Mouse (Mus musculus): ENCODE results near the gene D2hgdh.
"Not testable (repeated sequence)": the region's sequence is repeated elsewhere in the genome, so short reads cannot be mapped to it uniquely, and the experiment has no call there.

DNA sequence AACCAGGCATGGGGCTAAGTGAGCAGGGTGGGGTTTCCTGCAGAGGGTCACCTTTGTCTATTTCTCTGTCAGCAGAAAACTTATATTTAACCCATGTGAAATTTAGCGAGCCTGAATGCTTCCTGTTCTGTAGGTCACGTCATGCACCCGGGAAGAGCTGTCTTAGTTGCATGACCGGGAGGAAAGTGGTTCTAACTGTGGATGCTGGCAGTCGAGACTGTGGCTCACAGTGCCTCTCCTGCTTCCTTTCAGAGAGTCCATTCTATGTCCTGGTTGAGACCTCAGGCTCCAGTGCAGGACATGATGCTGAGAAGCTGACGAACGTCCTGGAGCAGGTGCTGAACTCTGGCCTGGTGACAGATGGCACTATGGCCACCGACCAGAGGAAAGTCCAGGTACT is 13.9 kb downstream of the D2hgdh start:
- not testable (repeated sequence) for TF ChIP-seq CTCF (IDR thresholded peaks at IDR 0.05; ENCODE audit: control insufficient read depth, insufficient read depth, low read length); POLR2A (IDR thresholded peaks at IDR 0.05; ENCODE audit: borderline replicate concordance, control insufficient read depth, low read depth, low read length)

All from bone marrow, adult 2 months (tissue).